Mouse (Mus musculus) embryonic facial prominence, embryonic 10.5 days (tissue): Measurements from ENCODE around the gene Elmod3. TPM values are rescaled to one million over a fixed set of nuclear protein-coding genes. Genes with fewer than 3 reads are reported as not detected.

ENCODE experiments used
- DNase-seq: peaks from one replicate; pipeline ENCODE4 v3.0.0-alpha.2; 2017; ENCODE audit warnings: low spot score
- H3K27ac ChIP-seq: fragments of 300-500 bp; sonication (generic); replicated peaks from 2 replicates; pipeline ENCODE4 v1.5.1; 2016; ENCODE audit warnings: mild to moderate bottlenecking
- H3K27me3 ChIP-seq: fragments of 300-500 bp; sonication (generic); replicated peaks from 2 replicates; pipeline ENCODE4 v1.6.1; 2016; ENCODE audit warnings: low read depth, mild to moderate bottlenecking; ENCODE audit not compliant: poor library complexity, severe bottlenecking
- H3K36me3 ChIP-seq: fragments of 300-500 bp; sonication (generic); replicated peaks from 2 replicates; pipeline ENCODE4 v1.6.1; 2016; ENCODE audit warnings: mild to moderate bottlenecking, moderate library complexity
- H3K4me1 ChIP-seq: fragments of 300-500 bp; sonication (generic); 2 replicates; pipeline ENCODE4 v1.6.1; 2016
- H3K4me3 ChIP-seq: fragments of 300-500 bp; sonication (generic); 2 replicates; pipeline ENCODE4 v1.5.1; 2016; ENCODE audit warnings: mild to moderate bottlenecking, moderate library complexity
- H3K9me3 ChIP-seq: fragments of 300-500 bp; sonication (generic); 2 replicates; pipeline ENCODE4 v1.6.1; 2016; ENCODE audit warnings: mild to moderate bottlenecking
- WGBS: fragments of 180-500 bp; shearing (Covaris S2); methylation state at CpG from one replicate; pipeline ENCODE4 v1.1.7; 2016; 5-methylcytosine and 5-hydroxymethylcytosine counted together
- polyA plus RNA-seq: library from polyadenylated mRNA; unstranded; fragments of >200 nt; fragmentation: Nextera tagmentation; extraction: Ambion mirVana; gene quantifications from 2 replicates; pipeline ENCODE4 v1.2.1, GENCODE M21; 2016

Elmod3 gene
- polyA plus RNA-seq, 1 experiment from 2014 or later = 14.8 TPM

- no peaks in the 10 kb centered on the region for H3K9me3 ChIP-seq
- H3K27me3 ChIP-seq = no peaks in the 10 kb centered on the region
- 93% methylated on average over 2 of the region's 2 CpGs for WGBS
- H3K36me3 ChIP-seq = peaks cover 56% of the 10 kb centered on the region
- no peak overlapping the region for H3K4me3 ChIP-seq
- no peak for DNase-seq
- peaks cover 3% of the 10 kb centered on the region for H3K4me1 ChIP-seq
- no peak overlapping the region for H3K27ac ChIP-seq
Measured at GRCm38 (mm10) chr6:72604066-72604465, 5.9 kb upstream of the Elmod3 start.

GRCm38 (mm10) chr6:72601732-72602131 is 3.5 kb upstream of the Elmod3 start:
- peak; percentile 75 for DNase-seq
- WGBS = 59% methylated on average over 1 of the region's 1 CpGs
- Histone ChIP-seq H3K27me3 (no peaks in the 10 kb centered on the region), H3K4me3 (no peak overlapping the region), H3K4me1 (peaks cover 22% of the 10 kb centered on the region), H3K27ac (no peak overlapping the region), H3K36me3 (peaks cover 34% of the 10 kb centered on the region), H3K9me3 (no peaks in the 10 kb centered on the region)

GRCm38 (mm10) chr6:72600771-72601170 is 2.6 kb upstream of the Elmod3 start:
- peaks cover 24% of the 10 kb centered on the region for H3K36me3 ChIP-seq
- peaks cover 22% of the 10 kb centered on the region for H3K4me1 ChIP-seq
- DNase-seq = no peak
- no peak overlapping the region for H3K4me3 ChIP-seq
- no peak overlapping the region for H3K27ac ChIP-seq
- no peaks in the 10 kb centered on the region for H3K27me3 ChIP-seq
- 85% methylated on average over 12 of the region's 12 CpGs for WGBS
- H3K9me3 ChIP-seq = no peaks in the 10 kb centered on the region

GRCm38 (mm10) chr6:72600216-72600615 is 2.0 kb upstream of the Elmod3 start:
- Histone ChIP-seq H3K4me3 (no peak overlapping the region), H3K9me3 (no peaks in the 10 kb centered on the region), H3K27ac (no peak overlapping the region), H3K36me3 (peaks cover 18% of the 10 kb centered on the region), H3K4me1 (peaks cover 22% of the 10 kb centered on the region), H3K27me3 (no peaks in the 10 kb centered on the region)
- no peak for DNase-seq
- WGBS = 82% methylated on average over 6 of the region's 6 CpGs

- no peaks in the 10 kb centered on the region for H3K9me3 ChIP-seq
- peak overlapping the region; percentile 72 for H3K4me3 ChIP-seq
- H3K27ac ChIP-seq = peak overlapping the region; percentile 84
- DNase-seq = no peak
- H3K4me1 ChIP-seq = peaks cover 22% of the 10 kb centered on the region
- peaks cover 6% of the 10 kb centered on the region for H3K36me3 ChIP-seq
- WGBS = 51% methylated on average over 12 of the region's 12 CpGs
- H3K27me3 ChIP-seq = no peaks in the 10 kb centered on the region
Measured at GRCm38 (mm10) chr6:72598791-72599557, 761 bp upstream of the Elmod3 start.

GRCm38 (mm10) chr6:72597083-72597874 is 934 bp downstream of the Elmod3 start:
- Histone ChIP-seq H3K36me3 (no peaks in the 10 kb centered on the region), H3K4me3 (peak overlapping the region; percentile 72), H3K4me1 (peaks cover 22% of the 10 kb centered on the region), H3K27me3 (no peaks in the 10 kb centered on the region), H3K27ac (peak overlapping the region; percentile 84; the same call in 1 of the 2 replicates), H3K9me3 (no peaks in the 10 kb centered on the region)
- WGBS = 54% methylated on average over 13 of the region's 13 CpGs
- DNase-seq = no peak

- Histone ChIP-seq H3K4me1 (peaks cover 17% of the 10 kb centered on the region), H3K9me3 (no peaks in the 10 kb centered on the region), H3K27ac (no peak overlapping the region; the same call in 1 of the 2 replicates), H3K4me3 (no peak overlapping the region), H3K36me3 (no peaks in the 10 kb centered on the region), H3K27me3 (no peaks in the 10 kb centered on the region)
- DNase-seq = no peak
- 67% methylated on average over 5 of the region's 5 CpGs for WGBS
Measured at GRCm38 (mm10) chr6:72593914-72594313, 4.3 kb downstream of the Elmod3 start.

- WGBS = 82% methylated on average over 6 of the region's 6 CpGs
- Histone ChIP-seq H3K36me3 (no peaks in the 10 kb centered on the region), H3K4me1 (peaks cover 12% of the 10 kb centered on the region), H3K9me3 (no peaks in the 10 kb centered on the region), H3K27ac (no peak overlapping the region), H3K4me3 (no peak overlapping the region), H3K27me3 (no peaks in the 10 kb centered on the region)
- DNase-seq = no peak
Measured at GRCm38 (mm10) chr6:72593011-72593803, 5.0 kb downstream of the Elmod3 start.

- no peaks in the 10 kb centered on the region for H3K9me3 ChIP-seq
- H3K4me1 ChIP-seq = no peaks in the 10 kb centered on the region
- DNase-seq = no peak
- no peaks in the 10 kb centered on the region for H3K27me3 ChIP-seq
- no peak overlapping the region for H3K27ac ChIP-seq
- peaks cover 5% of the 10 kb centered on the region; the same call in 1 of the 2 replicates for H3K36me3 ChIP-seq
- H3K4me3 ChIP-seq = no peak overlapping the region
Measured at GRCm38 (mm10) chr6:72590111-72590510, 8.1 kb downstream of the Elmod3 start.

GRCm38 (mm10) chr6:72588307-72588706 is 9.9 kb downstream of the Elmod3 start:
- Histone ChIP-seq H3K27me3 (no peaks in the 10 kb centered on the region), H3K27ac (no peak overlapping the region), H3K4me1 (no peaks in the 10 kb centered on the region), H3K36me3 (peaks cover 9% of the 10 kb centered on the region; the same call in 1 of the 2 replicates), H3K4me3 (no peak overlapping the region), H3K9me3 (no peaks in the 10 kb centered on the region)
- no peak for DNase-seq

- H3K36me3 ChIP-seq = peaks cover 9% of the 10 kb centered on the region; the same call in 1 of the 2 replicates
- H3K9me3 ChIP-seq = no peaks in the 10 kb centered on the region
- WGBS = 82% methylated on average over 3 of the region's 3 CpGs
Measured at GRCm38 (mm10) chr6:72586701-72587100, 11.5 kb downstream of the Elmod3 start.

GRCm38 (mm10) chr6:72584154-72584553 is 14.1 kb downstream of the Elmod3 start:
- 76% methylated on average over 11 of the region's 11 CpGs for WGBS
- no peak overlapping the region for H3K4me3 ChIP-seq
- no peaks in the 10 kb centered on the region for H3K4me1 ChIP-seq
- no peak overlapping the region for H3K27ac ChIP-seq
- no peaks in the 10 kb centered on the region for H3K9me3 ChIP-seq
- DNase-seq = no peak
- H3K36me3 ChIP-seq = peaks cover 18% of the 10 kb centered on the region; the same call in 1 of the 2 replicates
- H3K27me3 ChIP-seq = no peaks in the 10 kb centered on the region

More at GRCm38 (mm10) chr6:72586701-72587100, 11.5 kb downstream of the Elmod3 start:
- no peaks in the 10 kb centered on the region for H3K4me1 ChIP-seq
- no peak overlapping the region for H3K4me3 ChIP-seq
- no peak for DNase-seq
- H3K27ac ChIP-seq = no peak overlapping the region
- no peaks in the 10 kb centered on the region for H3K27me3 ChIP-seq
